Mouse (Mus musculus): ENCODE measurements around the gene Skap2. TPM values are rescaled to one million over a fixed set of nuclear protein-coding genes. Genes with fewer than 3 reads are reported as not detected.

The Skap2 gene
- polyA plus RNA-seq, 1 experiment from 2014 or later = 33.8 TPM

- Histone ChIP-seq H3K4me2 (replicated peaks; ENCODE audit: low read depth, low read length) (no peak overlapping the region), H3K36me3 (ENCODE audit: control insufficient read depth, insufficient read depth, low read length) (no peaks in the 10 kb centered on the region), H3K9me3 (ENCODE audit: control insufficient read depth, low read length) (no peaks in the 10 kb centered on the region), H3K4me3 (ENCODE audit: low read length) (no peak overlapping the region), H3K4me1 (ENCODE audit: control insufficient read depth, insufficient read depth, low read length) (peaks cover 7% of the 10 kb centered on the region; the same call in 1 of the 2 replicates), H3K27me3 (ENCODE audit: control insufficient read depth, insufficient read depth, low read length) (no peaks in the 10 kb centered on the region), H3K9ac (ENCODE audit: low read depth, low read length) (no peak overlapping the region), H3K27ac (ENCODE audit: low read depth, low read length) (no peak overlapping the region)
- 59% methylated on average over 4 of the region's 4 CpGs for WGBS
- no peak for ATAC-seq (ENCODE audit: low FRiP score, low TSS enrichment)
Measured at GRCm38 (mm10) chr6:51889824-51890223, 122.5 kb downstream of the Skap2 start.

- 49% methylated on average over 3 of the region's 3 CpGs for WGBS
- H3K36me3 ChIP-seq (ENCODE audit: control insufficient read depth, insufficient read depth, low read length) = no peaks in the 10 kb centered on the region
- no peak overlapping the region for H3K4me2 ChIP-seq (replicated peaks; ENCODE audit: low read depth, low read length)
- peak; percentile 49; the same call in 1 of the 2 replicates for ATAC-seq (ENCODE audit: low FRiP score, low TSS enrichment)
- no peaks in the 10 kb centered on the region for H3K27me3 ChIP-seq (ENCODE audit: control insufficient read depth, insufficient read depth, low read length)
- H3K9me3 ChIP-seq (ENCODE audit: control insufficient read depth, low read length) = no peaks in the 10 kb centered on the region
- no peak overlapping the region for H3K9ac ChIP-seq (ENCODE audit: low read depth, low read length)
- H3K4me1 ChIP-seq (ENCODE audit: control insufficient read depth, insufficient read depth, low read length) = peaks cover 5% of the 10 kb centered on the region; the same call in 1 of the 2 replicates
- peak overlapping the region; percentile 2; the same call in 1 of the 2 replicates for H3K27ac ChIP-seq (ENCODE audit: low read depth, low read length)
- no peak overlapping the region for H3K4me3 ChIP-seq (ENCODE audit: low read length)
Measured at GRCm38 (mm10) chr6:51886902-51887431, 125.4 kb downstream of the Skap2 start.

- no peak overlapping the region for H3K4me3 ChIP-seq (ENCODE audit: low read length)
- no peaks in the 10 kb centered on the region for H3K36me3 ChIP-seq (ENCODE audit: control insufficient read depth, insufficient read depth, low read length)
- no peak overlapping the region for H3K27ac ChIP-seq (ENCODE audit: low read depth, low read length)
- WGBS = 79% methylated on average over 5 of the region's 5 CpGs
- no peak overlapping the region for H3K9ac ChIP-seq (ENCODE audit: low read depth, low read length)
- H3K4me2 ChIP-seq (replicated peaks; ENCODE audit: low read depth, low read length) = no peak overlapping the region
- no peak for ATAC-seq (ENCODE audit: low FRiP score, low TSS enrichment)
- H3K9me3 ChIP-seq (ENCODE audit: control insufficient read depth, low read length) = no peaks in the 10 kb centered on the region
- peaks cover 2% of the 10 kb centered on the region; the same call in 1 of the 2 replicates for H3K27me3 ChIP-seq (ENCODE audit: control insufficient read depth, insufficient read depth, low read length)
- peaks cover 12% of the 10 kb centered on the region; the same call in 1 of the 2 replicates for H3K4me1 ChIP-seq (ENCODE audit: control insufficient read depth, insufficient read depth, low read length)
Measured at GRCm38 (mm10) chr6:51882880-51883274, 129.5 kb downstream of the Skap2 start.

GRCm38 (mm10) chr6:51882266-51882879 is 130.0 kb downstream of the Skap2 start:
- no peak for ATAC-seq (ENCODE audit: low FRiP score, low TSS enrichment)

GRCm38 (mm10) chr6:51881181-51881968 is 131.0 kb downstream of the Skap2 start:
- WGBS = 19% methylated on average over 13 of the region's 13 CpGs
- Histone ChIP-seq H3K27ac (ENCODE audit: low read depth, low read length) (peak overlapping the region; percentile 90), H3K4me1 (ENCODE audit: control insufficient read depth, insufficient read depth, low read length) (peaks cover 16% of the 10 kb centered on the region; the same call in 1 of the 2 replicates), H3K4me2 (replicated peaks; ENCODE audit: low read depth, low read length) (peak overlapping the region; percentile 26), H3K9ac (ENCODE audit: low read depth, low read length) (no peak overlapping the region), H3K4me3 (ENCODE audit: low read length) (no peak overlapping the region), H3K27me3 (ENCODE audit: control insufficient read depth, insufficient read depth, low read length) (peaks cover 2% of the 10 kb centered on the region; the same call in 1 of the 2 replicates), H3K36me3 (ENCODE audit: control insufficient read depth, insufficient read depth, low read length) (no peaks in the 10 kb centered on the region), H3K9me3 (ENCODE audit: control insufficient read depth, low read length) (no peaks in the 10 kb centered on the region)
- ATAC-seq (ENCODE audit: low FRiP score, low TSS enrichment) = peak; percentile 66

More at GRCm38 (mm10) chr6:51882266-51882879, 130.0 kb downstream of the Skap2 start:
- H3K9me3 ChIP-seq (ENCODE audit: control insufficient read depth, low read length) = no peaks in the 10 kb centered on the region
- no peak overlapping the region; the same call in 1 of the 2 replicates for H3K4me2 ChIP-seq (replicated peaks; ENCODE audit: low read depth, low read length)
- no peak overlapping the region for H3K4me3 ChIP-seq (ENCODE audit: low read length)
- H3K9ac ChIP-seq (ENCODE audit: low read depth, low read length) = no peak overlapping the region
- peak overlapping the region; percentile 55; the same call in 1 of the 2 replicates for H3K27ac ChIP-seq (ENCODE audit: low read depth, low read length)
- H3K27me3 ChIP-seq (ENCODE audit: control insufficient read depth, insufficient read depth, low read length) = peaks cover 2% of the 10 kb centered on the region; the same call in 1 of the 2 replicates
- peaks cover 12% of the 10 kb centered on the region; the same call in 1 of the 2 replicates for H3K4me1 ChIP-seq (ENCODE audit: control insufficient read depth, insufficient read depth, low read length)
- no peaks in the 10 kb centered on the region for H3K36me3 ChIP-seq (ENCODE audit: control insufficient read depth, insufficient read depth, low read length)
- WGBS = 70% methylated on average over 17 of the region's 17 CpGs

GRCm38 (mm10) chr6:51880778-51881177 is 131.6 kb downstream of the Skap2 start:
- peak overlapping the region; percentile 90 for H3K27ac ChIP-seq (ENCODE audit: low read depth, low read length)
- H3K4me1 ChIP-seq (ENCODE audit: control insufficient read depth, insufficient read depth, low read length) = peaks cover 16% of the 10 kb centered on the region; the same call in 1 of the 2 replicates
- no peak overlapping the region for H3K4me3 ChIP-seq (ENCODE audit: low read length)
- no peaks in the 10 kb centered on the region for H3K36me3 ChIP-seq (ENCODE audit: control insufficient read depth, insufficient read depth, low read length)
- H3K4me2 ChIP-seq (replicated peaks; ENCODE audit: low read depth, low read length) = peak overlapping the region; percentile 26
- H3K9ac ChIP-seq (ENCODE audit: low read depth, low read length) = no peak overlapping the region
- peaks cover 2% of the 10 kb centered on the region; the same call in 1 of the 2 replicates for H3K27me3 ChIP-seq (ENCODE audit: control insufficient read depth, insufficient read depth, low read length)
- peak; percentile 62 for ATAC-seq (ENCODE audit: low FRiP score, low TSS enrichment)
- 24% methylated on average over 6 of the region's 6 CpGs for WGBS
- no peaks in the 10 kb centered on the region for H3K9me3 ChIP-seq (ENCODE audit: control insufficient read depth, low read length)

- Histone ChIP-seq H3K4me1 (ENCODE audit: control insufficient read depth, insufficient read depth, low read length) (peaks cover 16% of the 10 kb centered on the region; the same call in 1 of the 2 replicates), H3K27ac (ENCODE audit: low read depth, low read length) (peak overlapping the region; percentile 30; the same call in 1 of the 2 replicates), H3K4me3 (ENCODE audit: low read length) (no peak overlapping the region), H3K4me2 (replicated peaks; ENCODE audit: low read depth, low read length) (no peak overlapping the region), H3K36me3 (ENCODE audit: control insufficient read depth, insufficient read depth, low read length) (no peaks in the 10 kb centered on the region), H3K9ac (ENCODE audit: low read depth, low read length) (no peak overlapping the region), H3K27me3 (ENCODE audit: control insufficient read depth, insufficient read depth, low read length) (peaks cover 2% of the 10 kb centered on the region; the same call in 1 of the 2 replicates), H3K9me3 (ENCODE audit: control insufficient read depth, low read length) (no peaks in the 10 kb centered on the region)
- WGBS = 72% methylated on average over 2 of the region's 2 CpGs
- no peak; the same call in 1 of the 2 replicates for ATAC-seq (ENCODE audit: low FRiP score, low TSS enrichment)
Measured at GRCm38 (mm10) chr6:51878551-51878950, 133.8 kb downstream of the Skap2 start.

- no peak overlapping the region for H3K4me2 ChIP-seq (replicated peaks; ENCODE audit: low read depth, low read length)
- peaks cover 16% of the 10 kb centered on the region; the same call in 1 of the 2 replicates for H3K4me1 ChIP-seq (ENCODE audit: control insufficient read depth, insufficient read depth, low read length)
- no peak overlapping the region for H3K9ac ChIP-seq (ENCODE audit: low read depth, low read length)
- 81% methylated on average over 13 of the region's 13 CpGs for WGBS
- no peaks in the 10 kb centered on the region for H3K36me3 ChIP-seq (ENCODE audit: control insufficient read depth, insufficient read depth, low read length)
- no peak for ATAC-seq (ENCODE audit: low FRiP score, low TSS enrichment)
- no peak overlapping the region for H3K4me3 ChIP-seq (ENCODE audit: low read length)
- 0 out of 2 replicates have a peak overlapping the region, but pooled peaks have one; percentile 6 for H3K27ac ChIP-seq (ENCODE audit: low read depth, low read length)
- peaks cover 2% of the 10 kb centered on the region; the same call in 1 of the 2 replicates for H3K27me3 ChIP-seq (ENCODE audit: control insufficient read depth, insufficient read depth, low read length)
- H3K9me3 ChIP-seq (ENCODE audit: control insufficient read depth, low read length) = no peaks in the 10 kb centered on the region
Measured at GRCm38 (mm10) chr6:51876841-51877553, 135.4 kb downstream of the Skap2 start.

Data from kidney, embryonic 14.5 days (tissue).